Mouse (Mus musculus) cerebellum, adult 11-12 months (tissue): ENCODE data around the gene Rgcc.

Experiments
- DNase-seq: peaks from one replicate; pipeline ENCODE4 v3.0.0; 2022

The Rgcc gene

GRCm38 (mm10) chr14:79299796-79300195 lies 1.6 kb downstream of the Rgcc start:
- DNase-seq, result no peak

GRCm38 (mm10) chr14:79299230-79299629 lies 2.2 kb downstream of the Rgcc start:
- DNase-seq, result no peak

DNA sequence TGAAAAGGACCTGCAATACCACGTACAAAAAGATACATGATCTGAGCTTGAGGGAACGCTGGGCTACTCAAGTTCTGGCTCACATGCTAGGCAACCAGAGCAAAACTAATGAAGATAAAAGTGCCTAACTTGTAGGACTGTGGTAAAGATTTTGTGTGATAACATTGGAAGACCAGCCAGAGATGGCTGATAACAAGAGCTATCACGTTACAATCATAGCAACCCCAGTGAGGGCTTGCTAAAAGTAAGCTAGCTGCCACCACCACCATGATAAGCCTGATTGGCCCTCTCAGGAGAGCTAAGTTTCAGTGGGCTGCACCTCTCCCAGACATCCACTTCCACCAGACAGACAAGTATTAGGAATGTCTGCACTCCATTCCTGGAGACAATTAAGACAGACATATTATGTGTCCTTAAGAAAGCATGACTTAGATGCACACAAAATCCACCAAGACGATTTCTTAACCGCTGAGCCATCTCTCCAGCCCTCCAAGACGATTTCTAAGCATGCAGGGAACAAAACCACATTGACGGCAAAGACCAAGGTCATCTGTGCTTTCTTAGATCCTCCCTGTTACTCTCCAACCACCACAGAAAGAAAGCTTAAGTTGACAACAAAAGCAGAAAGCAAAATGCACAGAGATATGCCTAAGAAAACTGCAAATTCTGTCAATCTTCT lies 3.0 kb downstream of the Rgcc start:
- DNase-seq, result no peak

- no peak for DNase-seq
Measured at GRCm38 (mm10) chr14:79296836-79297235, 4.6 kb downstream of the Rgcc start.

DNA sequence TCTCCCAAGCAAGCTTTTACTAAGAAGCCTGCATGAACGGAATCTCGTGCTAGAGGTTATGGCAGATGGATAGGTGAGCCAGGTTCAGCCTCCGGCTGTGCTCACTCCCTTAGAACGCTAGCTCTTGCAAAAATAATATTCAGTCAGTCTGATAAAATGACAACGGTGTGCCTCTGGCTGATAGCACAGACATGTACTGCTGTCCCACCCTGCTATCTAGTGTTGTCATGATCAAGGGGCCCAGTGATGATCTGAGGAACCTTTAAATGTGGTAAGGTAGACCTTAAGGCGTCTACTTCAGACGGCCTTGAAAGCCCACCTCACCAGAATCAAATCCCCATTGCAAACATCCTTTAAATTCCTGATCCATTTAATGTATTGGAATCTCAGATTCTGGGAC lies 5.2 kb downstream of the Rgcc start:
- DNase-seq, result no peak

DNA sequence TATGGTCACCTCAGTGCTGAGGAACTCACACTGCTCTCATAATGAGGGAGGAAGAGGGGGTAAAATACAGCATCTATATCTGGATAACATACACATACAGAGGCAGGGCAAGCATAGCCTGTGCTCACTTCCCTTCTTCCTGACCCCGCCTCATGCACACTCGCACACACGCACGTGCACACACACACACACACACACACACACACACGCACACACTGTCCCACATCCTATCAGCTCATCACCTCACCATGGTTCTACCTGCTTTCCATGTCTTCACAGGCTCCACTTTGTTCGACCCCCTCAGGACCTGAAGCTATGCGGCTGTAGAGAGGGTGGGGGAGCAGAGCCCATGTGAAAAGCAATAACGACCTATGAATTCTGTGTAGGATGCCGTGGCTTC lies 5.9 kb downstream of the Rgcc start:
- DNase-seq, result no peak

DNA sequence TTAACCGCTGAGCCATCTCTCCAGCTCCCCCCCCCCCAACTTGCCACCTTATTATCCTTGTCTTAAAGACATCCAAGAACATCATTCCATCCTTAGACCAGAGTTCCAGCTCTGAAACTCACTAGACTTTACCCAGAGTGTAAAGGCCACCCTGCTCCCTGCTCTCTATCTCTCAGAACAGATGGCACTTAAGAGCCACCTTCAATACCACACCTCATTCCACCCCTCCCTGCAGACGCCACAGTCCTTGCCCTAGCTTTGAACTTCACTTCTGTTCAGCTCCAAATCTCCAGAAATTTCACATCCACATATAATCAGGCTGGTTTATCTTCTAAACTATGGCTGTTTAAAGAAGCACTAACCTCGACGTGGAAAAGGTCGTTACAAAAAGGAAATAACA lies 6.5 kb downstream of the Rgcc start:
- no peak for DNase-seq

DNA sequence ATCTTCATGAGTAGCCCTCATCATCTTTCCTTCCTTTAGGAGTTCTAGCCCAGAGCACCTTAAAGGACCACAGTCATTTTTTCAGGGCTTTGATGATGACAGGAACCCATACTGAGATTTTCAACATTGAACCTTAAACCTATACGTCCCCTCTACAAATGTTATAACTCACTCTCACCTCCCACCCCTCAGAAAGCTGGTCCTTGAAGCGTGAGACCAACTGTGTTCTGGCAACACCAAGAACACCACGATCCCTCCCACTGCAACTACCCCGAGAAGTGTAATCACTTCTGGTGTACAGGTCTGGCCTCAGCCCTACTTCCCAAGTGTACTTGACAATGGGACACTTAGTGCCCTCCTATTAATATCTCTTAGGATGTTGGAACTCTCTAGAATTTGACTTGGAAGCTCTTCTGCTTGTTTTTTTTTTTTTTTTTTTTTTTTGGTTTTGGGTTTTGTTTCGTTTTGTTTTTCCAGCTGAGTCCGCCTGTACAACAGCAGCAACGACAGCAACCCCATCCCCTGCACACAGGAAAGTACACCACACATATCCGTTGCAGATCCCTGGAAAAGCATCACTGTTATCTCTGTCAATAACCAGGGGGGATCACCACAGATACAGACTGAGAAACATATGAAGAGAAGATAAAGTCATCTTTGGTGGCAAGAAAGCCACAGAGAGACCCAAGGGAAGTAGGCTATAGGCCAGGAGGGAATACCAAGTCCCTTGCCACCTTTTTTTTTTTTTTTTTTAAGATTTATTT lies 7.2 kb downstream of the Rgcc start:
- no peak for DNase-seq

- DNase-seq, result no peak
Measured at GRCm38 (mm10) chr14:79293119-79293780, 8.2 kb downstream of the Rgcc start.

DNA sequence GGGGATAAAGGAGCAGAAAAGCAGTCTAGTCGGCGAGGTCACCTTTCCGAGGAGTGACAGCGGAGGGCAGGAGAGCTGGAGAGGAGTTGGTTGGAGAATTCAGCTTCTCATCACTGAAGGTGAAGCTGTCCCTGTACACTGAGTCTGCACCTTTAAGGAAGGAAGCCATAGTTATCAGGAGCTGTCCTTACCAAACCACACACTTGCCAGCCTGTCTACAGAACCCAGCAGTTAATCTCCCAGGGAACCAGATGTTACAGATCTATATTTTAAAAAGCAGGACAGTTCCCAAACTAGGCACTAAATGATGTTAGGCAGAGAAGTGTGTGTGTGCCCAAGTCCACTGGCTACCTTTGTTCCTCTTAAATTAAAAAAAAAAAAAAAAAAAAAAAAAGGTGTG lies 9.8 kb downstream of the Rgcc start:
- DNase-seq, result no peak

- DNase-seq, result no peak
Measured at GRCm38 (mm10) chr14:79290683-79291425, 10.6 kb downstream of the Rgcc start.

DNA sequence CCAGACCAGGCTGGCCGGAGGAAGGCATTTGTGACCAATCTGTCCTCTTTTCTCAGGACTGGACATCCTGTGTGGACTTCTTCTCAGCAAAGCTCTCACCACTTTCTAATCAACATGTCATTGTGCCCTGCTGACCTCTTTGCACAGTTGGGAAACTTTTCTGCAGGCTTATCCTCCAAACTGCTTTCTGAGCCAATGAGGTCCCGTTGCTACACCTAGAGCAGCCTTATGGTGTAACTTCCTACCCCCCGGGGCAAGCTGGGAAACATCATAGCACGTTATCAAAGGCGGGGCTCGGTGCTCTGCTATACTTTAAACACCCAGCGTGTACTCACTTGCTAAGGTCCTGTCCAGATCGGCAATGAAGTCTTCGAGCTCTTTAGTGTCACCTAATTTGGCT lies 11.5 kb downstream of the Rgcc start:
- DNase-seq, result no peak

- no peak for DNase-seq
Measured at GRCm38 (mm10) chr14:79288280-79288679, 13.2 kb downstream of the Rgcc start.

DNA sequence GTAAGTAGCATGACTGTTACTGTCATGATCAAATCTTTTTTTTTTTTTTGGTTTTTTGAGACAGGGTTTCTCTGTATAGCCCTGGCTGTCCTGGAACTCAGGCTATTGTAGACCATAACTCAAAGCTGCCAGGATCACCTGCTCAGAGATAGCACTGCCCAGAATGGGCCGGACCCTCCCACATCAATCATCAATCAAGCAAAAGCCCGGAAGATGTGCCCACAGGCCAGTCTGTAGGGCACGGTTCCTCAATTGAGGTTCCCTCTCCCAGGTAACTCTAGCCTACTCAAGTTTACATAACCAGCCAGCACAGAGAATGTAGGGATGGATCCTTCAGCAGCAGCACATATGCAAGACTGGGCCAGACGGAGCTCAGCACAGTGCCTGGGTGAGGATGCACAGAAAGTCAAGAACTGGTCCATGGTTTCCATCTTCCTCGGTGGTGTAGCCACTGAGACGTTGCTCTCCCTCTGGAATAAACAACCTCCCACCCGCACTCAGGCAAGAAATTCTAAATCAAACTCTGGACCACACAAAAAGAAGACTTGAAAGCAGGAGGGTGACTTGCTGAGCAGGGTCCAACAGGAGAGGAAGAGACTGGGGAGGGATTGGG lies 14.1 kb downstream of the Rgcc start:
- DNase-seq, result no peak

GRCm38 (mm10) chr14:79285549-79285948 lies 15.9 kb downstream of the Rgcc start:
- no peak for DNase-seq

- no peak for DNase-seq
Measured at GRCm38 (mm10) chr14:79284616-79285015, 16.8 kb downstream of the Rgcc start.

DNA sequence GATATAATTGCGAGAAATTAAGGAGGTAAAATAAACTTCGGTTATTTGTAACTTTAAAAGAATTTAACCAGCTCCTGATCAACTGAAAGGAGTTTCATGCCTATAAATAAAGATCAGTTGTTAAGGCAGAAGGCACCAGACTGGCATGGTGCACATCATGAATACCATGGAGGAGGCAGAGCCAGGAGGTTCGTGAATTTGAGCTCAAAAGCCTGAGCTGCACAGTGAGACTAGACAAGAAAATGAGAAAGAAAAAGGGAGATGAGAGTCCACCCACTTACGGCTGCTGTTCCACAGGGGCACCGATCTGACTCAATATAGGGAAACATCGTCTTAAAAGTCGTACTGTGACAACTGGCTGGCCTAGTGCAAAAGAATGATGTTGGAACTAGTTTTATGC lies 17.5 kb downstream of the Rgcc start:
- DNase-seq, result no peak

DNA sequence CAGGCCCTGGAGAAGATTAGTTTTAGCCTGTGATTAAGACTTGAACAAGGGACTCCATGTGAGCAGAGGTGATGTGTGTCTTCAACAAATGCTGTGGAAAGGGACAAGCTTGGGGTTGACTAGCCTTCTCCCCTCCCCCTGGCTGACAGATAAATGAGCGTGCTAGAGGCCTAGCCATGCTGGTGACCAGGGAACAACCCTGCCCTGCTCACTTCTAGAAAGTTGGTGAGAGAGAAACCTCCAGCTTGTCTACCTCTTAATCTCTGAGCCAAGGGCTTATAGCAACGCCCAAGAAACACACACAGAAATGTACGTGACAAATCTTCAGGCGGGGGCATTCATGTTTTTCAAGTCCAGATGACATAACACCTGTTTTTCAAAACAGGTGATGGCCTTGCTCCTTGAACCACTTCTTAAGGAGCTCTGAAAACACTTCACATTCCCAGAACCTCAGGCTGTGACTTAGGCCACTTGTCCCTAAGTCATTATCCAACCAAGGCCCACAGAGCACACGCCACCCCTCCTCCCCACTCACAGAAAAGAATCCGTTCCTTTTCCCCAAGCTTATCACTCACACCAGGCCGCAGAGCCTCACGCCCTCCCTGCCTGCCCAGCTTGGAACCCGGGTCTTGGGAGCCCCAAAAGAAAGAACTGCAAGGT lies 19.4 kb downstream of the Rgcc start:
- DNase-seq, result no peak

DNA sequence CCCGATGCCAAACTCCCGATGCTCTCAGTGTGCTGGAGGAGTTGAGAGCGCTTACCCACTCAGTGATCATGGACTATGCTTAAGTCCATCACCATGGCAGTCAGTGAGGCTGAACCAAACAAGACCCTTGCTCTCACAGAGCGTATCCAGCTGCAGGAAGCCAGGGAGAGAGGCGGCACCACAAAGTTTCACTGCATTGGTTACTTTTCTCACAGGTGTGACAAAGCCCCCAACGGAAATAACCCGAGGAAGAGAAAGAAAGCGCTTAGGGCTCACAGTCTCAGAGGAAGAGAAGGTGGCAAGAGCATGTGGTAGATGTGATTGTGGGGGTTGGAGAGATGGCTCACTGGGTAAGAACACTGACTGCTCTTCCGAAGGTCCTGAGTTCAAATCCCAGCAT lies 21.0 kb downstream of the Rgcc start:
- DNase-seq, result no peak

GRCm38 (mm10) chr14:79279494-79279893 lies 22.0 kb downstream of the Rgcc start:
- DNase-seq, result no peak

DNA sequence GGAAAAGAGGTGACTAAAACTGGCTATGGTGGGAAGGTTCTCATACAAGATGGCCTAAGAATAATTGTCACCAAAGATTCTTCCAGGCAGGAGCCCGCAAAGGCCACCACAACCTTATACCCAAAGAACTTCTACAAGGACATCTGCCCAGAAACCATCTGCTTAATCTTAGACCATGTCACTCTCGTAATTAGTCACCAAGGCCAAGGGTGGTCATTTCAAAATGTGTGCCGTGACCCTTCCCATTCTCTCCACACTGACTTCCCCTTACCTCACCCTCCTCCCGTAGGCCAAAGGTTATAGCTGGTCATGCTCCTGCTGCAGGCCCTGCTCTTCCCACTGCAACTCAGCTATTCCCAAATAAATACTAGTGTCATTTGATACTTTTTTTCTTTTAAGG lies 22.5 kb downstream of the Rgcc start:
- no peak for DNase-seq

- DNase-seq, result no peak
Measured at GRCm38 (mm10) chr14:79277922-79278321, 23.5 kb downstream of the Rgcc start.
